Mouse (Mus musculus) MEL (cell line): ENCODE data around the gene Megf9.

Experiments used
- CTCF ChIP-seq, 3 experiments: IDR thresholded peaks in 2 of 3; conservative IDR thresholded peaks in 1 of 3; 2 replicates each; pipeline ENCODE4 v1.5.1; 2011 to 2012; ENCODE audit warnings: low read length in 3 of 3, low read depth in 2 of 3, mild to moderate bottlenecking in 2 of 3, improper control_type of control experiment in 1 of 3, inconsistent platforms in 1 of 3, mixed read lengths in 1 of 3, moderate library complexity in 1 of 3; ENCODE audit not compliant: control insufficient read depth in 1 of 3, insufficient read depth in 1 of 3, poor library complexity in 1 of 3, severe bottlenecking in 1 of 3
- EP300 ChIP-seq, 2 experiments: IDR thresholded peaks; 2 replicates each; pipeline ENCODE4 v1.6.1; 2011; ENCODE audit warnings: improper control_type of control experiment in 2 of 2, low read length in 2 of 2, low read depth in 1 of 2, mild to moderate bottlenecking in 1 of 2
- HCFC1 ChIP-seq: IDR thresholded peaks from 2 replicates; pipeline ENCODE4 v1.6.1; 2012; ENCODE audit warnings: low read depth, mild to moderate bottlenecking, inconsistent platforms, low read length, improper control_type of control experiment, moderate library complexity
- POLR2A ChIP-seq, 2 experiments: IDR thresholded peaks; 2 replicates each; pipeline ENCODE4 v1.6.1; 2011 to 2012; ENCODE audit warnings: low read length in 2 of 2, mild to moderate bottlenecking in 2 of 2, control low read depth in 1 of 2, improper control_type of control experiment in 1 of 2, low read depth in 1 of 2, moderate library complexity in 1 of 2; ENCODE audit not compliant: control insufficient read depth in 1 of 2, insufficient read depth in 1 of 2, poor library complexity in 1 of 2

GRCm38 (mm10) chr4:70545869-70546542 lies 11.2 kb upstream of the Megf9 start:
- no peak for TF ChIP-seq CTCF (IDR thresholded peaks at IDR 0.05 in 2 of 3, conservative IDR thresholded peaks at IDR 0.05 in 1 of 3; ENCODE audit: control insufficient read depth in 1 of 3, insufficient read depth in 1 of 3, low read depth in 2 of 3, low read length in 3 of 3, poor library complexity in 1 of 3, severe bottlenecking in 1 of 3)
- no peak for TF ChIP-seq EP300 (IDR thresholded peaks at IDR 0.05; ENCODE audit: low read depth in 1 of 2, low read length in 2 of 2)
- TF ChIP-seq HCFC1, result no peak
- TF ChIP-seq POLR2A (IDR thresholded peaks at IDR 0.05; ENCODE audit: control insufficient read depth in 1 of 2, insufficient read depth in 1 of 2, low read depth in 1 of 2, low read length in 2 of 2, poor library complexity in 1 of 2), result no peak
